Mouse (Mus musculus) gastrocnemius, adult 8-10 months (tissue): ENCODE data around the gene Cd247. TPM values are rescaled to one million over a fixed set of nuclear protein-coding genes. Genes with fewer than 3 reads are reported as not detected.

ENCODE experiments used
- DNase-seq, 2 experiments: peaks; one replicate each; pipeline ENCODE4 v3.0.0; 2022; ENCODE audit warnings: low spot score in 2 of 2
- total RNA-seq, 4 experiments: library from RNA; stranded (reverse); gene quantifications; 2 replicates each; pipeline ENCODE4 v1.2.4; 2022

Cd247 gene
- total RNA-seq, 4 experiments from 2014 or later = 0.24 to 1.0 (median 0.68) TPM

DNA sequence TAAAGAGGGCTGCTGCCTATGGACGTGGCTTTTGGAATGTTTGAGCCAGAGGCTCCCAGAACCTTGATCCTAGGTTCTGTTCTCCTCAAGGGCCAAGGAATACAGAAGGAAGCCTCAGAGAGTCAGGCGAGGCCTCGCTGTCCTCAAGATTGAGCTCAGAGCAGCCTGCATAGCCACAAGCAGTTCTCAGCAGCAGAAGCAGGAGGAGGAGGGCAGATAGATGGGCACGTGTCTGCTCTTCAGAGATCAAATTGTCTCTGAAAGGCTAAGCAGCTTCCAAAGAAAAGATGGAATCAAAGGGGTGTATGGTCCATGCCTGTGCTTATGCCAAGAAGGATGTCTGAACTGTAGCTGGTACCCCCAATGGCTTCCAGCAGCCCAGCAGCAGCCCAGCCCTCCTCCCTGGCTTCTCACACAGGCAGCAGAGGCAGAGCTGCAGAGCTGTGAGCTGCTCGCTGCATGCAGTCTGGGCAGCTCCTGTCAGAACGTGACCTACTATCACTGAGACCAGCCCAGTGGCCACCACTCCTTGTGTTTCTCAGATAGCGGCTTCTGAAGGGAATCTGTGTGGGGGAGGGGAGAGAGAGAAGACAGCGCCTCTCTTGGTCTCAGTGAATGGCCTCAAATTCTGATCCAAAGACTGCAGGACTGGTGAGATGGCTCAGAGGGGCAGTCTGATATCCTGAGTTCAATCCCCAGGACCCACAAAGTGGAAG lies 29.8 kb downstream of the Cd247 start:
- no peak for DNase-seq

DNA sequence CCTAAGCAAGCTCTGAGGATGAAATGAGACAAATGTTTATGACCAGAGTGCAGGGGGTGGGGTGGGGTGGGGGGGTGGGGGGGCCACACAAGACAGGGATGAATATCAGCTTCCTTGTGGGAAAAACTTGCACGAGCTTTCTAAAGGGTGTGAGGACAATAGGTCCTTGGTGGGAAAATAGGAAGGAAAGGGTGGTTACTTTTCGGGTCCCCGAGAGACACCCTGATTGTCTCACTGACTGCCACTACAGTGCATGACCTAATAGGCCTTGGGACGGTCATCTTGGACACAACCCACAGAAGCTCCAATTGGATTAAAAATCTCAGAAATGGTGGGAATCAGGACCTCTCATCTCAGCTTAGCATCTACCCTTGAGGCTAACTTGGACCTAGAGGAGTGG lies 30.7 kb downstream of the Cd247 start:
- DNase-seq = no peak

DNA sequence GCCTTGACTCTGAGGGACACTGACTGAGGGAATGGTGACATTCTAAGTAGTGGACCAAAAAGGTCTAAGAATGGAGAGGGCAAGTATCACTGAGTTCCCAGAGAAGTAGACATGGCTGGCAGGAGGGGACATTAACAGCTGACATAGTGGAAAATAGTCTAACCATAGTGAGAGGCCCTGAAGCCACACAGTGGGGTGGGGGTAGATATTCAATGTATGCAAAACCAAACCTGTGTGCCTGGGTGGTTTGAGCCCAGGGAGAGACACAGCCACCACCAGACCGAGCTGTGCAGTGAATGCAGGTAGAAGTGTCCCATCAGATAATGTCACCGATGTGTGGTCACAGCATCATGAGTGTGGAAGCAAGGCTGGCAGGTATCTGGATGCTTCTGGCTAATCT lies 33.5 kb downstream of the Cd247 start:
- no peak for DNase-seq

DNA sequence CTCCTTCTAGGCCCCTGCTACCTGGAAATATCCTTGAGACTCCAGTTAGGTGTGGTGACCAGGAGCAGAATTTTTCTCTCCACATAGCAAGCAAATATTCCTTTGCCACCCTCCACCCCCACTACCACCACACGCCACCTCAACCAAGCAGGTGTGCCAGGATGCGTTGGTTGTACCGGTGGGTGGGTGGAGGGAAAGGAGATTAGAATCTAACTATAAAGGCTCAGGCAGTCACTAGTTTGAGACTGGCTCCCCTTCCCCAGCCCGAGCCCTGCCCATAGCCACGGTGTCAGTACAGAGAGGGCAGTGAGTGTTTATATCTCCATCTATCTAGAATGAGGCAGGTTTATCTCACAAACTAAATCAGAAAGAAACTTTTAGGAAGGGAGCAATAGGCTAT lies 39.7 kb downstream of the Cd247 start:
- no peak for DNase-seq

DNA sequence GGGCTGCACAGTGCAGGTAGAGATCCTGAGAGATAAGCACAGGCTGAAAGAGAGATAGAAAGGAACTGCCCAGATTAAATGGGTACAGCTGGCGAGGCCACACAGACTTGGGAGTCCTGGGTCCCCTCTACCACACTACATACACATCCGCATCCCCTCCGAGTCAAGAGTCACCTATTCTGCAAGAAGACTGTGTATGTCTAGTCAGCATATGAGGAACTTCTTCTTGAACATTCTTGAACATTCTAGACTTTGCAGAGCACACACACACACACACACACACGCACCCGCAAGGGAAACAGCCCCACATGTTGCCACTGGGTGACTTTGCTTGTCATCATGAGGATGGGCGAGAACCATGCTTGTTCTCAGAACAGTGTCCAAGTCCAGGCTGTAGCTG lies 40.1 kb downstream of the Cd247 start:
- DNase-seq = no peak

DNA sequence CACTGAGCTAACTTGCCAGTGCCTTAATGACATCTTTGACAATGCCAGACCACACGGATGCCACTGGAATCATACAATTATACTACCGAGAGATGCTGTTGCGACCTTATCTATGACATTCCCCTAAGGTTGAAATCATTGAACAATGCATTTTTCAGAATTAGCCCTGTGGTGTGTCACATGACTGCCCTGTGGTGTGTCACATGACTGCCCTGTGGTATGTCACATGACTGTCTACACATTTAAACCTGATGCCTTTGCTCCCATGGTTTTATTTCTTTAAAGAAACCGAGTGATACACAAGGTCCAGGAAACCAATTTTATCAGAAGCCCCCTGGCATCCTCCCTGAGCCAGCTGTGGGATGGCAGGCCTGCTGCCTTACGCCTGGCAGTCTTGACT lies 41.4 kb downstream of the Cd247 start:
- DNase-seq = no peak

DNA sequence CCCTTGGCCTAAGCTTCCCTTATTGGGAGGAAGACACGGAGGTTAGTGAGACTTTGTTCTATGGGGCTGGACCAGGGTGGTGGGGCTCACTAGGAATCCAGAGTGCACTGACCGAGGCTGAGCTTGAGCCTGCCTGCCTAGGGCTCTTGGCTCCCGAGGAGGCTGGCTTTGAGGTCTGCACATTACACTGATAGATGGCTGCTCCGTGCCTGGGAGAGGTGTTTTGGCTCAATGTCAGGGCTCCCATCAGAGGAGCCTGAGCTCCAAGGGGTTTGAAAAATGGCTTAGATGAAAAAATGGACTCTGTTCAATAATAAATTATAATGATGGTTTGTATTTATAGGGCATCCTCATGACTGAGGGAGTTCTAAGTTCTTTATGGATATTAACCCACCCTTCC lies 44.8 kb downstream of the Cd247 start:
- no peak for DNase-seq

DNA sequence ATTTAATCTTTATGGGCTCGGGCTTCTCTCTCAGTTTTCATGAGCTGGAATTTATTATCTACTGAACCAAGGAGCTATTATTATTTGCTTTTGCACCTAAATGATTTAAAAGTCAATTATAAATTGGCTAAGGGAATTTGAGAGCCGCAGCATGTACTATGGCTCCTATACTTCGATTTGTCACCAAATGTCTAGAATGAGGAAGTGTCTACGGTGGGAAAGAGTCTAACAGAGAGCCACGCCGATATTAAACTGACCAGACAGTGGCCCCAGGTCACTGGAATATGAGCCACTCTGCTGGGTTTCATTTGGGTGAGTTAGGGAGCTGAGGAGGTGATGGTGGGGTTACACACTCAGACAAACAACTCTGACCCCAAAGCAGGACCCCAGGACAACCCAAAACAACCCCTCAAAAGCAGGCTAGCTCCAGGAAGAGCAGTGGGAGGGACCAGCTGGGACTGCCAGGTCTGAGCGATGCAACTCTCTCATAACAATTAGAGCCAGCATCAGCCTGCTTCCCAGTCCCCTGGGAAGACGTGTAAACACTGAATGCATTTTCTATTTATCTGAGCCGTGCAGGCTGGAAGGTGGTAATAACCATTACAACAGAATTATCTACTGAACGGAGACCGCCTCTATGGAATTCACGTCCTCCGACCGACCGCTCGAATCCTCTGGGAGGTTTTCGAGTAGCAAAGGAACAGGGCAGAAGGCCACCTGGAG lies 45.6 kb downstream of the Cd247 start:
- no peak for DNase-seq

DNA sequence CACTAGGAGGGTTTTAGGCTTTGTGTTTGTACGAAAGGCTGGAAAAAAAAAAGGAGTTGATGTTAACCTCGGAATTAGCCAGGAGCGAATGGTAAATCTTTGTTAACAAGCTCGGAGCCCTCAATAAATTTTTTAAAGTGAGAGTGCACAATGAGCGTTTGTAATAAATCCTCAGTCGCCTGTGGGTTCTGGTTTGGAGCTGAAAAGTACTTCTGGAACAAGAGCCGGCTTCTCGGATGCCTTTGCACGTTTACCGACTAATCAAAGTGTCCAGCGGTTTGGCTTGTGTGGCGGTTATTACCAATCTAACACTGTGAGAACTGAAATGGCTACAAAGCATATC lies 46.1 kb downstream of the Cd247 start:
- DNase-seq = no peak

DNA sequence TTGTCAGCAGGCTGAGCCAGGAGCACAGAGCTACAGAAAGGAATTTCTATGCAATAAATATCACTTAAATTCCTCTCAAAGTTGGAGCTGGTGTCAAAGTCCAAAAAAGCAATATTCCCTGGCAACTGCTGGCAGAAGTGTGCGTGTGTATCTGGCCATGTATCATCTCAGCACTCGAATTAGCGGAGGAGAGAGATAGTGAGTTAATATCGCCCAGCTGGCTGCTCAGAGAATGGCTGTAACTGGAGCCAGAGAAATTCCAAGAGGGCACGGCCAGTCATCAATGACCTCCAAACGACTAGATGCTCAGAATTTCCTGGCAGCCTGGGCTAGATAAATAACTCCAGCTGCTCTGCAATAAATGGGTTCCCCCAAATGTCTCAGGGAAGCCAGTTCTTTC lies 48.0 kb downstream of the Cd247 start:
- DNase-seq = no peak

DNA sequence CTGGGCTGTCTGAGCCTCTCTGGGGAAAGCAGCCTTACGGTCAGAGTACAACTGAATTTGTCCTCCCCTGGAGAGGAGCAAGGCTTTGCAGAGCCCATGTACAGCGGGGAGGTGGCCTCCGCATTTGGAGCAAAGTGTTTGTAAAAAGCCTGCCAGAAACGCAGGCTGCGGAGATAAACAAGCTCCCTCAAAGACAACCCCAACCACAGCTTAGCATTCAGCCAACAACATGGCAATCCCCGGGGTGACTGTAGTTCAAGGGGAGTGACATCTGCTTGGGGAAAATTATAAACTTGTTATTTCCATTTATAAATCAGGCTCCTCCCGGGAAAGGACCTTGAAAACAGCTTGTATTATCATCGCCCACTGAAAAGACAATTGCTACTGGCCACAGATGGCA lies 49.1 kb downstream of the Cd247 start:
- DNase-seq = no peak

DNA sequence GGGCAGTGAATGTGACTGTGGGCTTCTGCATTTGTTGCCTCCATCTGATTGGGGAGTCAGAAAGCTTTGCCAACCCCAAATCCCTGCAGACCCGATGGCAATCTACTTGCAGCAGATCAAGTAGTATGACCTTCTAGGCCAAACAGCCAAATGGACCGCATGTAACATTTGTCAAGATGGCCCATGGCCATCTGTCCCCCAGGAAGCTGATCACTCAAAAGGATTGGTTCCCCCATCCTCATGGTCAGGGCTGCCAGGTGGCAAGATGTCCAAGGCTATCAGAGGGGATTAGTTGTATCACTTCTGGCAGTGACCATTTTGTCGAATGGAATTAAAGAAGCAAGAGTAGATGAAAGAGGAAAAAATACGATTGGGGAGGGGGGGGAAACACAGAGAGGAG lies 50.7 kb downstream of the Cd247 start:
- DNase-seq = no peak

DNA sequence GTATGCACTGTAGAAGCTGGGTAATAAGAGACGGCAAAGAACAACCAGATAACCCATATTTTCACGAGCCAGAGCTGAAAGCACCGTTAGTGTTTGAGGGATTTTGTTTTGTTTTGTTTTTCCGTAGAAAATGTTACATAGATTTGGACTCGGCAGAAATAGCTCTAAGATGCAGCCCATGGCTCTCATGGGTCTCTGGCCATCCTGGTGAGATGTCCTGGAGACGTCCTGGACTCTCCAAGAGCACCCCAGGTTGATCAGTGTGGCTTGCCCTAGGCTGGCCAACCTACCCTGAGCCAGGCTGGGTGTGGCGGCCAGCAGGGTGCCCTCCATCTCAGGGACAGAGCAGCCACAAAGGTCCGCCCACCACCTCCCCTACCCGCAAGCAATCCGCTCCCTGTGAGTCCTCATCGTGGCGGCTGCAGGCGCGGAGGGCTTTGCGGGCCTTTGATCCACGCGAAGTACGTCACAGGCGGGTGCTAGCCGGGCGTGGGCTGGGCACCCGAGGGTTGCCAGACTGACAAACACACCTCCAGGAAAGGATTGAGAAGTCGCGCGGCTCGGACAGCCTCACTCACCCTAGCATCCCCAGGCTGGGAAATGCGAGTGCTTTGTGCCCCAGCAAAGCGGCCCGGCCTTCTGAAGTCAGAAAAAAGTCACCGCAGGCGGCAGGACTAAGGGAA lies 52.2 kb downstream of the Cd247 start:
- DNase-seq = no peak

DNA sequence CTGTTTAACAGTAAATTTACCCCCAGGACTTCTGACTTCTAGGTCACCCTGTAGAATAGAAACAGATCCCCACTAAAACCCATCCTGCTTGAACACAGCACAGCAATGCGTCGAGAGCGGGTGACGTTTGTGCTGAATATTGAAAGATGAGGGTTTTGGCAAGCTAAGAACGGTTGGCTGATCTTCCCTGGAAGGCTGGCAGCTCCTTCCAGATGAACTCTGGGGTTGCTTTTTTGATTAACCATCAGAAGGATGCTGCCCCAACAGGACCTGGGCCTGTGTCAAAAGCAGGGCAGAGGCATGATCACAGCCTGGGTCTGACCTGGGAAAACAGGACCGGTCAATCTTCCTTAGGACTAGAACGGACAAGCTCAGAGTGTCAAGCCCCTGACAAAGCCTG lies 53.7 kb downstream of the Cd247 start:
- DNase-seq = no peak

DNA sequence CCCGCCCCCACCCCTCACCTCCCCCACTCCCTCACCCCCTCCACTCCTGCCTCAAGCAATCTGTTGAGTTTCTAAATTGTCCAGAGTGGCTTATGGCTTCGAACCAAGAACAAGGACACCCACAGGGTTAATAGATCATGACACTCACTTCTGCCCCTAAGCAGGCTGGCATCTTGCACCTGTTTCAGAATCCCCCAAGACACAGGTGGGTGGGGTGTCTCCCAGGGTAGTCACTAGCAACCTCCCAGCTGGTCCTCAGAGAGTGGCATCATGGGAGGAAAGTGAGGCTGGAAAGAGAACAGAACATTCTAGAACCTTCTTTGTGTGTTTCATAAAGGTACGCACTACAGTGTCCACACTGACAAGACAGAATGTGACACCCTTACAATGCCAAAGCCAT lies 55.1 kb downstream of the Cd247 start:
- no peak for DNase-seq

DNA sequence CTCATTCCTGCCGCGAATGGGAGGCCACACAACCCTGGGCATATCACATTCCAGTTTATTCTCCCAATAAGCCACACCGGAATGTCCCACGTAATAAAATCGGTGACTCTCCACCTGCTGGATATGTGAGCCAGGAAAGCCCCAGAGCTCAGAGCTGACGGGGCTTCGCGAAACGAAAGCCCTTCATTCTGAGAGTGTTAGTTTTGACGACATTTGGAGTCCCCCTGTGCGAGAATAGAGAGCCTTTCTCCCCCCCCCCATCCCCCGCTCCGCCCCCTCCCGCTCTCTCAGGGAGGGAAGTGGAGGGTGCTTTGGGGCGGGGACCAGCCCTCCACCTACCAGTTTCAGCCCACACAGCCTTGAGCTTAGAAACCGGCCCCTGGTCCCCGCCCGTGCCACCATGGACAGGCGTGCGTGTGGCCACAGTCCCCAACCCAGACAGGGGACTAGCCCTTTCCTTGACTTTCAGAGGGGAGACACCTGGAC lies 56.0 kb downstream of the Cd247 start:
- no peak for DNase-seq

DNA sequence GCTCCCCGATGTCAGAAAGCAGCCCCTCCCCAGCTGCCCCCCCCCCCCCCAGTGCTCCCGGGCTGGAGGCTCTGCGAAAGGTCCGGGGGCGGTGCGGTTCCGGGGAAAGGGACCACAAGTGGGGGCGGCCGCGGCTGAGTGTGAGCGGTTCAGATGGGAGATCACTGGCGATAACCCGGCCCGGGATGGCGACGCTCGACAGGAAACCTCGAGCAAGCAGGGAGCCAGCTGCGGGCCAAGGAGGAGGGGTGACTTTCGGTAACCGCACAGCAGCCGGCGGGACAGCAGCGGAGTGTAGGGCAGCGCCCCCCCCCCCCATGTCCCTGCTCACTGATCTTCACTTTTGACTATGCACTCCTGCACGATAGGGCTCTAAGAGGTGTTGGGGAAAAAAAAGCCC lies 56.5 kb downstream of the Cd247 start:
- DNase-seq = no peak

DNA sequence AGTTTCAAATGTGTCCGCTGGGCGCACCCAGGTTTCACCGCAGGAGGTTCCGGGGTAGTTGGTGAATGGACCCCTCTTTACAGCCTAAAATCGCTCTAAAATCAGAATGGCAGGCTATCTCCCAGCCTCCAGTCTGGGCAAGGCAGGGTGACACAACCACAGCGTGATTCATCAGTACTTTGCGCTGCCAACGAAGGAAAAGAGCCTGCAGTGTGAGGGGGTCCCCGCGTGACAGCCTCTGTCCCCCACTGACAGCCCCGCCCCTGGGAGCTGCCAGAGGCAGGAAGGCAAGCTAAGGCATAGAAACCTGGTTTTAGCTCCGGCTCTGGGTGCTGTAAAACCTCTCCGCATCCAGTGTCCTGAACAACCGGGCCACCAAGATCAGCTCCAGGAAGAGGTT lies 56.9 kb downstream of the Cd247 start:
- no peak for DNase-seq

DNA sequence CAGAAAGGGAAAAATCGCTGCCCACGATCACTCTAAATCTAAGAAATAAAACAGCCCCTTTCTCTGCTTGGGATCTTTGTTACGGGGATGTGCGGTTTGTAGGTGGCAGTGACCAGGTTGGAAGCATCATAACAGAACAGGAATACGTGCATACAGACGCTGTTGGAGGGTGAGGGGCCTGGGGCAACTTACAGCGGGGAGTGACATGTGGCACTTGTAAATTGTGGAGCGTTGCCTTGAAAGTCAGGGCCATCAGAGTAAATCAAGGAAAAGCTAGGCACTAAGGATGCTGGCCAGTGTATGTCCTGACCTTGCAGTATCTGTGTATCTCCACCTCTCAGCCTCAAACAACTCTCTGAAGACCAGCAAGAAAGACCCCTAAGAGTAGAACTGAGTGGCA lies 59.9 kb downstream of the Cd247 start:
- DNase-seq = no peak

DNA sequence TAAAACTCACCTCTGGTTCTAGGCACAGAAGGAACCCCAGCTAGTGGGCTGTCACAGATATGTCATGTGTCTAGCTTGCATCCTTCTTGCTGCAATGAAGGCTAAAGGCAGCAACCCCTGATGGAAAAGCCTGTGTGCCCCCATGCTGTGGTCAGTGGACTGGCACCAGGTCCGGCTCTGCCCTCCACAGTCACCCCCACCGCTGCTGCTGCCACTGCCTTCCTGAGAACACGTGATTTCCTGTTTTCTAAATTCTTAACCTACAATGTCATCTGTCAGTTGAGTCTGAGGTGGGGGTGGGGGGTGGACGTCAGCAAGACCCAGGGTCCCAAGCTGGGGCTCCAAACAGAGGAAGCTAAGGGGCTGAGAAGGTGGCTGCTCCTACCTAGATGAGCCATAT lies 60.4 kb downstream of the Cd247 start:
- DNase-seq = no peak

DNA sequence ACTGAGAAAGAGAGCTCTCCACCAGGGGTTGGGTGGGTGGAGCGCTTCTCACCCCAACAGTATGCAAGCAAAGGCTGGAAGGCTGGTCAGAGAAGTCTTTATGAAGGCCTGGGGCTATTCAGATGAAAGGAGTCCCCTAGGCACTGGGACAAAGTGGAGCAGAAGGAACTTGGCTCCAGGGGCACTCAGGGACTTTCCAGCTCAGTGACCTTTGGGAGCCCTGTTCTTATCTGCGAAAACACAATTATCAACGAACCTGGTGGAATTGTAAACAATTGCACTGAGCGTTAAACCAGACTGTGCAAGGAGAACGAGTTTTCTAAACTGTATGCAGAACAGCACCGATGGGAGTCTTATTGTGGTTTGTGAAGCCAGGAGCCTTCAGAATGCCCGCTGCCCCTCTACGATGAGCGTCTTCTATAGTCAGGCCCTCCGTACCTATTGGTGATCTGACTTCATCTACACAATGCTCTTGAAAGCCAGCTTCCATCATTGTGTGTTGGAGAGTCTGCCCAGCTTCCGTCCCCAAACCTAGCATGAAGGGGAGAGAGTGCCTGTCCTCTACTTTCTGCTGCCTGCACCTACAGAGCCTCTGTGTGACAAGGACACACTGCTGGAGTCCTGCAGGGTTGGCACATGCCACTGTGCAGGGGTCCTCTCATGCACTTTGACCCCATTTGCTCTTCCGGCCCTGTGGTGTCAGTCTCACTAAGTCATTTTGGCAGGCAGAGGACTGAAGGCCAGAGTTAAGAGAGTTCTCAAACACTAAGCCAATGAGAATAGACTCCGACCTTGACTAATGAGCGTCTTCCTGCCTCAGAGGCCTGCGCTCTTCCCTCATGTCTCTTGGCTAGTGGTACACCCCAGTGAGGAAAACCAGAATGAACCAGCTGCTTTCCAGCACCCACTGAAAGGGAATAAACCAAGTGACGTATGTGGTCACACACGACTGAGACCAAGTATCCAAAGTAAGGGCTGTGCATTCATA lies 61.3 kb downstream of the Cd247 start:
- no peak for DNase-seq

DNA sequence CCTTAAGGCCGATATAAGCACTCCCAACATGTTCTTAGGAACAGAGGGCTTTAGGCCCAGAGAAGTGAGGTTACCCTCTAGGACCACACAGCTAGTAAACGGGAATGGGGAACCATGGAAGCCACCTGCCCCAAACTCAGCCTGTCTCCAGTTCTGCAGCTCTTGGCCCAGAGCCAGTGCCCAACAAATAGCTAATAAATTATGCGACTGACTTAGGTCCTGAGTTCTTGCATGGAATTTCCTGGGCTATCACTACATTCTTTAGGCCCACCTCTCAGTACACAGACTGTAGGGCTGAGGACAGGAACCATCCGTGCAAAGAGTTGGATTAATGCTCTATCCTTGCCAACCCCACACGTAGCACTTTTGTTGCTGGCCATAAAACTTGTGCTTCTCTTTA lies 63.6 kb downstream of the Cd247 start:
- DNase-seq = no peak
